Mouse (Mus musculus) heart, adult 9 months (tissue): ENCODE measurements around the gene Asprv1.
A peak's percentile ranks its signal among the peaks of the same experiment; 100 is the strongest.

Experiments used
- DNase-seq, 2 experiments: peaks; one replicate each; pipeline ENCODE4 v3.0.0; 2022; ENCODE audit warnings: low spot score in 2 of 2

Asprv1 gene

GRCm38 (mm10) chr6:86665560-86666307, 37.8 kb downstream of the Asprv1 start:
- DNase-seq, result no peak

- no peak for DNase-seq
These were observed 39.1 kb downstream of the Asprv1 start for GRCm38 (mm10) chr6:86667061-86667460.

- no peak for DNase-seq
These were observed 40.7 kb downstream of the Asprv1 start, which contains the start of gene Mxd1 for GRCm38 (mm10) chr6:86668580-86669239. Mxd1 (minus strand) TSS chr6:86669161.

- DNase-seq, result peak; percentile 100
These were observed 41.3 kb downstream of the Asprv1 start for GRCm38 (mm10) chr6:86669240-86669727.

- DNase-seq, result peak; percentile 64 to 66
These were observed 42.9 kb downstream of the Asprv1 start for GRCm38 (mm10) chr6:86670873-86671272.

- no peak for DNase-seq
These were observed 50.4 kb downstream of the Asprv1 start for GRCm38 (mm10) chr6:86678341-86678740.
